19 mouse cellular contexts compared by ENCODE assay signal in genomic region chr9:43594814-43595213, GRCm38 (mm10).
A peak's percentile ranks its signal among the peaks of the same experiment; 100 is the strongest.
DNase-seq lines count a peak whose midpoint lies in the region; ATAC-seq and TF ChIP-seq lines count a peak whose summit lies in the region.
"Had no signal": no experiment of that assay in that cellular context is flagged by ENCODE, and none has a peak within 500 bp of the region (broad histone marks: within the 10 kb centered on the region; RNA-seq: fewer than 3 reads in every experiment).

No protein-coding gene starts in this region.

- H3K4me1 ChIP-seq in liver, adult 2 months (ENCODE audit: control insufficient read depth, insufficient read depth, low read length) = peaks cover 13% of the 10 kb centered on the region
- H3K4me1 ChIP-seq in liver, embryonic 11.5 days (replicated peaks; ENCODE audit: control insufficient read depth, insufficient read depth, low read length) = no peaks in the 10 kb centered on the region
- H3K4me1 ChIP-seq in liver, embryonic 16.5 days (ENCODE audit: control insufficient read depth, low read depth, low read length) = no peaks in the 10 kb centered on the region
- H3K4me1 ChIP-seq in liver, postnatal 0 days (ENCODE audit: insufficient read depth) = no peaks in the 10 kb centered on the region
- H3K4me1 ChIP-seq in liver, embryonic 12.5 days = no peaks in the 10 kb centered on the region
- no peaks in the 10 kb centered on the region for H3K4me1 ChIP-seq in midbrain, embryonic 11.5 days (ENCODE audit: control insufficient read depth, insufficient read depth, low read length)
- H3K4me1 ChIP-seq in midbrain, embryonic 13.5 days (replicated peaks) = no peaks in the 10 kb centered on the region

- H3K27ac ChIP-seq in liver, adult 2 months (replicated peaks; ENCODE audit: insufficient read depth, low read depth, low read length) = peak overlapping the region; percentile 64
- no peak overlapping the region for H3K27ac ChIP-seq in liver, embryonic 11.5 days (ENCODE audit: low read depth, low read length)
- H3K27ac ChIP-seq in liver, embryonic 16.5 days (ENCODE audit: low read length) = no peak overlapping the region
- H3K27ac ChIP-seq in liver, postnatal 0 days (ENCODE audit: low read depth) = 0 out of 2 replicates have a peak overlapping the region, but pooled peaks have one; percentile 7
- H3K27ac ChIP-seq in liver, embryonic 12.5 days = no peak overlapping the region
- no peak overlapping the region for H3K27ac ChIP-seq in midbrain, embryonic 11.5 days (ENCODE audit: low read depth, low read length)
- no peak overlapping the region for H3K27ac ChIP-seq in midbrain, embryonic 13.5 days

- TF ChIP-seq CTCF in liver, adult 2 months (IDR thresholded peaks at IDR 0.05; ENCODE audit: low read depth, low read length) = no peak
- no peak for TF ChIP-seq CTCF in liver, postnatal 0 days (IDR thresholded peaks at IDR 0.05; ENCODE audit: low read depth)

- no peak overlapping the region for H3K4me2 ChIP-seq in liver, embryonic 11.5 days
- H3K4me2 ChIP-seq in liver, embryonic 16.5 days (ENCODE audit: low read depth, low read length) = no peak overlapping the region
- no peak overlapping the region for H3K4me2 ChIP-seq in liver, postnatal 0 days (ENCODE audit: low read depth, low read length)
- no peak overlapping the region for H3K4me2 ChIP-seq in liver, embryonic 12.5 days
- no peak overlapping the region for H3K4me2 ChIP-seq in midbrain, embryonic 11.5 days
- H3K4me2 ChIP-seq in midbrain, embryonic 13.5 days (replicated peaks) = no peak overlapping the region

- ATAC-seq in liver, embryonic 11.5 days (replicated peaks; ENCODE audit: low FRiP score) = no peak
- ATAC-seq in liver, embryonic 16.5 days (ENCODE audit: low read depth) = peak; percentile 45
- ATAC-seq in liver, postnatal 0 days = peak; percentile 83
- ATAC-seq in liver, embryonic 12.5 days = no peak
- ATAC-seq in midbrain, embryonic 11.5 days (ENCODE audit: low FRiP score) = no peak
- ATAC-seq in midbrain, embryonic 13.5 days = no peak
- ATAC-seq: activated CD4-positive, CD25-positive, alpha-beta regulatory T cell, adult 4 months; CD4-positive, CD25-positive, alpha-beta regulatory T cell, adult 4 months; Patski had no signal

- peak; percentile 96 for DNase-seq in liver, adult 2 months (ENCODE audit: extremely low read depth, low read depth, low spot score)
- no peak for DNase-seq in liver, embryonic 11.5 days (ENCODE audit: low spot score)
- no peak for DNase-seq in liver
- no peak for DNase-seq in liver, postnatal 0 days
- peak; percentile 2 for DNase-seq in midbrain, embryonic 11.5 days (ENCODE audit: low spot score, missing footprints)
- DNase-seq: adrenal gland, adult 8-10 months; adrenal gland, postnatal 10 days; adrenal gland, postnatal 25 days; adrenal gland, postnatal 36 days; B cell, adult 2 months; cerebellum, adult 11 months; cerebellum, adult 11-12 months had no signal

- H3K9ac ChIP-seq in liver, adult 2 months (ENCODE audit: low read depth, low read length) = no peak overlapping the region
- H3K9ac ChIP-seq in liver, embryonic 11.5 days (ENCODE audit: low read depth, low read length) = no peak overlapping the region
- H3K9ac ChIP-seq in liver, embryonic 16.5 days (ENCODE audit: low read depth, low read length) = no peak overlapping the region
- H3K9ac ChIP-seq in liver, postnatal 0 days (replicated peaks) = no peak overlapping the region
- no peak overlapping the region for H3K9ac ChIP-seq in liver, embryonic 12.5 days
- H3K9ac ChIP-seq in midbrain, embryonic 11.5 days (ENCODE audit: low read length) = no peak overlapping the region
- H3K9ac ChIP-seq in midbrain, embryonic 13.5 days (replicated peaks) = no peak overlapping the region

- no peaks in the 10 kb centered on the region for H3K9me3 ChIP-seq in liver, embryonic 11.5 days (ENCODE audit: control insufficient read depth, low read length)
- no peaks in the 10 kb centered on the region for H3K9me3 ChIP-seq in liver, embryonic 16.5 days (replicated peaks; ENCODE audit: control insufficient read depth, low read length)
- H3K9me3 ChIP-seq in liver, postnatal 0 days (ENCODE audit: low read length) = no peaks in the 10 kb centered on the region
- no peaks in the 10 kb centered on the region for H3K9me3 ChIP-seq in liver, embryonic 12.5 days (replicated peaks)
- no peaks in the 10 kb centered on the region for H3K9me3 ChIP-seq in midbrain, embryonic 11.5 days (ENCODE audit: control insufficient read depth, low read length)
- H3K9me3 ChIP-seq in midbrain, embryonic 13.5 days = no peaks in the 10 kb centered on the region

- WGBS in liver, adult 2 months = 26% methylated on average over 3 of the region's 3 CpGs
- WGBS in liver, embryonic 11.5 days = 63% methylated on average over 3 of the region's 3 CpGs
- WGBS in liver, embryonic 16.5 days (ENCODE audit: insufficient replicate concordance) = 53% methylated on average over 3 of the region's 3 CpGs
- WGBS in liver, postnatal 0 days (ENCODE audit: insufficient replicate concordance) = 60% methylated on average over 3 of the region's 3 CpGs
- 58% methylated on average over 3 of the region's 3 CpGs for WGBS in liver, embryonic 12.5 days (ENCODE audit: insufficient replicate concordance)
- 77% methylated on average over 3 of the region's 3 CpGs for WGBS in midbrain, embryonic 11.5 days
- WGBS in midbrain, embryonic 13.5 days = 74% methylated on average over 3 of the region's 3 CpGs

- no peak overlapping the region for H3K4me3 ChIP-seq in liver, adult 2 months (ENCODE audit: insufficient read depth, low read depth, low read length)
- H3K4me3 ChIP-seq in liver, embryonic 11.5 days (ENCODE audit: low read depth, low read length) = no peak overlapping the region
- H3K4me3 ChIP-seq in liver, embryonic 16.5 days (ENCODE audit: low read depth, low read length) = no peak overlapping the region
- no peak overlapping the region for H3K4me3 ChIP-seq in liver, postnatal 0 days (ENCODE audit: low read depth, low read length)
- no peak overlapping the region for H3K4me3 ChIP-seq in liver, embryonic 12.5 days
- H3K4me3 ChIP-seq in midbrain, embryonic 11.5 days (ENCODE audit: low read depth, low read length) = no peak overlapping the region
- H3K4me3 ChIP-seq in midbrain, embryonic 13.5 days (replicated peaks) = no peak overlapping the region

- no peaks in the 10 kb centered on the region for H3K36me3 ChIP-seq in liver, adult 2 months (ENCODE audit: control insufficient read depth, insufficient read depth, low read length)
- no peaks in the 10 kb centered on the region for H3K36me3 ChIP-seq in liver, embryonic 11.5 days (ENCODE audit: control insufficient read depth, insufficient read depth, low read length)
- H3K36me3 ChIP-seq in liver, embryonic 16.5 days (ENCODE audit: control insufficient read depth, insufficient read depth) = no peaks in the 10 kb centered on the region
- H3K36me3 ChIP-seq in liver, postnatal 0 days (replicated peaks; ENCODE audit: insufficient read depth, low read length) = no peaks in the 10 kb centered on the region
- no peaks in the 10 kb centered on the region for H3K36me3 ChIP-seq in liver, embryonic 12.5 days
- H3K36me3 ChIP-seq in midbrain, embryonic 11.5 days (ENCODE audit: control insufficient read depth, insufficient read depth, low read length) = no peaks in the 10 kb centered on the region
- no peaks in the 10 kb centered on the region for H3K36me3 ChIP-seq in midbrain, embryonic 13.5 days
- H3K36me3 ChIP-seq: G1E had no signal

- TF ChIP-seq POLR2A in liver, adult 2 months (IDR thresholded peaks at IDR 0.05; ENCODE audit: extremely low read depth, insufficient read depth, low read length) = no peak

- H3K79me2 ChIP-seq in liver, adult 2 months (ENCODE audit: control insufficient read depth, insufficient read depth, low read length) = no peaks in the 10 kb centered on the region

- no peaks in the 10 kb centered on the region for H3K27me3 ChIP-seq in liver, adult 2 months (ENCODE audit: control insufficient read depth, insufficient read depth, low read length)
- H3K27me3 ChIP-seq in liver, embryonic 11.5 days (replicated peaks; ENCODE audit: control insufficient read depth, insufficient read depth, low read length) = no peaks in the 10 kb centered on the region
- H3K27me3 ChIP-seq in liver, embryonic 16.5 days (ENCODE audit: control insufficient read depth, insufficient read depth, low read depth, low read length) = no peaks in the 10 kb centered on the region
- H3K27me3 ChIP-seq in liver, postnatal 0 days (ENCODE audit: insufficient read depth, low read length) = no peaks in the 10 kb centered on the region
- no peaks in the 10 kb centered on the region; the same call in 1 of the 2 replicates for H3K27me3 ChIP-seq in liver, embryonic 12.5 days (replicated peaks)
- H3K27me3 ChIP-seq in midbrain, embryonic 11.5 days (ENCODE audit: control insufficient read depth, insufficient read depth, low read length) = no peaks in the 10 kb centered on the region
- no peaks in the 10 kb centered on the region for H3K27me3 ChIP-seq in midbrain, embryonic 13.5 days

- no peak for TF ChIP-seq EP300 in liver, postnatal 0 days (IDR thresholded peaks at IDR 0.05; ENCODE audit: low read depth)

Comparison
In these comparisons a context has a peak if more than half of its experiments do, and no peak if none do; other contexts are left out.
1. DNase-seq: peak in liver, adult 2 months (single experiment) and midbrain, embryonic 11.5 days (single experiment); none in liver, embryonic 11.5 days (single experiment), liver (single experiment) and liver, postnatal 0 days (single experiment).
2. H3K27ac ChIP-seq: peak in liver, adult 2 months (single experiment) and liver, postnatal 0 days (single experiment); none in liver, embryonic 11.5 days (single experiment), liver, embryonic 16.5 days (single experiment), liver, embryonic 12.5 days (single experiment), midbrain, embryonic 11.5 days (single experiment) and midbrain, embryonic 13.5 days (single experiment).
3. ATAC-seq: peak in liver, embryonic 16.5 days (single experiment) and liver, postnatal 0 days (single experiment); none in liver, embryonic 11.5 days (single experiment), liver, embryonic 12.5 days (single experiment), midbrain, embryonic 11.5 days (single experiment) and midbrain, embryonic 13.5 days (single experiment).